Mouse (Mus musculus) spleen, postnatal 4 days (tissue): ENCODE measurements around the gene Asns.
"Not testable (repeated sequence)": the region's sequence is repeated elsewhere in the genome, so short reads cannot be mapped to it uniquely, and the experiment has no call there.

Source experiments
- DNase-seq, 2 experiments: peaks; one replicate each; pipeline ENCODE4 v3.0.0; 2022; ENCODE audit warnings: low spot score in 2 of 2

Asns gene

DNA sequence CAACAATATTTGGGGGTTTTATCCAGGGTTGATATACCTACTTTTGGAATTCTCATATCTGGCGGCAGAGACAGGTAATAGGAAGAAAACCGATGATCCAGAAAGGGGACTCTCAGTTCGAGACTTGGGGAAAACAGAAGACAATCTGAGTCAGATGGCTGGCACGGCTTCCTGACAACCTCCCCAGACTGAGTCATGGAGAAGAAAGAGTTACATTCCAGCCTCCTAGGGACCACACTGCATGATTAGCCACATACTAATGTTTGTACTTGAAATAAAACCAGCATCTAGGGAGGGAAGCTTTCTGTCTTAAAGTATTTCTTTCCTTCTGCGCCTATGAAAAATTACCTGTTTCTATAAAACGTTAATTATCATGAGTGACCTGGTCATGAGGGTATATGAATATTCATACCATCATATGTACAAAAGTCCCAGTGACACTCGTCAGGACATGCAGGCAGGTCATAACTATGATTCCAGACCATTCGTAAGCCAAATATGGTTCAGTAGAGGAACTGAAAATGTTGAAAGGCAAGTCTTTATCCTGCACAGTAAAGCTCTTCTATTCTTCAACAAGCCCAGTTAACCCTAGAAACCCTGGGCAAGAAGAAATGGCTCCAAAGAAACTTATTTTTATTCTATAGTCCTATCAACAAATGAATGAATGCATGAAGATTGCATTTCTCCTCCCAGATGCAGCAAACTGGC, 16.7 kb downstream of the Asns start:
- DNase-seq = no peak

DNA sequence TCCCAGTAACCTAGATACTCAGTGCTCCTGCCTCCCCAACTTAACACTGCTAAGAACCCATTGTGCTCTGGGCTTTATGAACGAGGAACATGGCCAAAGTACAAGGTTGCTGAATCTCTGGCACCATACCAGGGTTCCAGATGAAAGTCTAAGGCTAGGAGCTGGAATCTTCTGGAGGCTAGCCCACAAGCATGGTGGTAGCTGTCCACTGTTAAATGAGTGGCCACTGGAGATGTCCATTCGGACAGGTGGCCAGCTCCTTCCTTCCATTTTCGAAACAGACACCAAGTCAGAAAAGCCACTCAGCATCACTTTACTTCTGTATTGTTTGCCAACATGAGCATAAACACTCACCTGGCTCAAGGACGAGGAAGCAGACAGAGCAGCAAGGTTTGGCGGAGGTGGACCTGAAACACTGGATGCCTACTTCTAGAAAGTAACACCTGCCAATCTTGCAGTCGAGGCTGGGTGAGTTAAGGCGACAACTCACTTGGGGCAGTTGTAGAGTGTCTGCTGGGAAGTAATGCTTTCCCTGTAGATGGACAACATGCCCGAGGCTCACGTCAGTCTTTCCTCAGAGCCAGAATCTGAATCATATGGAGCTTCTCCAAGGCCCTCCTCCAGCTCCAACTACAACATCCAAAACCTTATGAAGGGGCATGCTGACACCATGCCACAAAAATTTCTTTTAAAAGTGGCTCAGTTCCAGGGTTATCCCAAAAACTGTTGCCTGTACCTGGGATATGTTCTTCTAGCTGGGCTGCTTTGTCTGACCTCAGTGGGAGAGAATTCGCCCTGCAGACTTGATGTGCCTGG, 20.4 kb downstream of the Asns start:
- DNase-seq = no peak

DNA sequence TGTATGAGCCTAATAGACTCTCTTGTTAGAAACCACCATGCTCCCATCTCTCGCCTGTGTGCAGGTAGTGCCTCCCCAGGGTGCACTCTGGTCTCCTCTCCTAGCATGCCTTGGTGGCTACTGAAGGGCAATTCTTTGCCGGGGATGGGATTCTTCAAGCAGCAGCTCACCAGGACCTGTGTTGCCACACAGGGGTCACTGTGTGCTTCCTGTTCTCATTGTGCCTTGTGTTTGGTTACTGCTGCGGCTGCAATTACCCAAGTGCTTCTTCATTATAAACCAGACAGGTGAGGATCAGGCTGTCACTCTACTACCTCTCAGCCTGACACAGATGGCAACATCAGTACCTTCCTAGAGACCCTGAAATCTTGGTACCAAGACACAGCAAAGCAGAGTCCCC, 21.6 kb downstream of the Asns start:
- no peak for DNase-seq

GRCm38 (mm10) chr6:7670588-7670987, 22.5 kb downstream of the Asns start:
- DNase-seq = no peak

- no peak for DNase-seq
Measured at GRCm38 (mm10) chr6:7669721-7670120, 23.3 kb downstream of the Asns start.

DNA sequence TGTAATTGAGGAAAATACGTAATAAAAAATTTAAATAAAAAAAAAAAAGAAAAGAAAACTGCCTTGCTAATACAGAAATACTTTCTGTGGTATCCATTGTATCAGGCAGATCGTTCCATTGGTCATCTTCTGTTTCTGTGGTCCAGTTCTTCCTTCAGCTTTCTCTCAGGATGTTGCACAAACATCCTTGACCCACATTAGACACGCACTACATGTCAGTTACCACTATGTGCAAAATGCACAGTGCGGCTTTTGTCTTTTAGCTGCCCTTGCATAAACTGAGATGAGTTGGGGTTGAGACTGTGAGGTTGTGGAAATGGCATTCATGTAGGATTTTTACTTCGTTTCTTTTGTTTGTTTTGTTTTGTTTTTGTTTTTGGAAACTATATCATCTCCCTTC, 24.7 kb downstream of the Asns start:
- no peak for DNase-seq

GRCm38 (mm10) chr6:7665902-7666301, 27.2 kb downstream of the Asns start:
- DNase-seq = not testable (repeated sequence)

GRCm38 (mm10) chr6:7661455-7661854, 31.6 kb downstream of the Asns start:
- no peak for DNase-seq

DNA sequence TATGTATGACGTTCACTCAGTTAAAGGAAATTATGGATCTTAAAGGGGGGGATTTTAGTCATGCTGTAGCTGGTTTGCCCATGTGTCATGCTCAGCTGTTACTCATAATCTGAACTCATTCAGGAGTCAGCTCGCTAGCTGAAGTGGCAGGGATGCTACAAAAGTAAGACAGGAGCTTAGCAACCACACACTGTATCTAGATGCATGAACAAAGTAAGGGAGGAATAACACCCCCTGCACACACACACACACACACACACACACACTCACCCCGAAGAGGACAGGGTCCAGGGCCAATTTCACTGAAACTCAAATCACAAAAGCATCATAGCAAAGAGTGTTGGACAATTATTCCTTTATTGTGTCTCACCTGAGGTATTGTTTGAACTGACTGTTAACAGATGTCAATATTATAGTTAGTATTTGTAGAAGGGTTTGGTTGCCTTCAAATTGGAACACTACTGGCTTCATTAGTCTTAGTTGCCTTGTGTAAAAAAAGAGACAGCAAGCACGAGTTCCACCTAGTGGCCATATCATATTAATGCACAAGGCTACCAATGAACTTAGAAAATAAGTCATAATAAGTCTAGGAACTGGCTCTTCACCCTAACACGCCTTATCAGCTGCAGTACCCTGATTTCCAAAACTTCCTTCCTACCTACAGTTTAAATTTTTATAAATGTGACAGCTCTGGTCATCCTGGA, 32.5 kb downstream of the Asns start:
- no peak for DNase-seq

DNA sequence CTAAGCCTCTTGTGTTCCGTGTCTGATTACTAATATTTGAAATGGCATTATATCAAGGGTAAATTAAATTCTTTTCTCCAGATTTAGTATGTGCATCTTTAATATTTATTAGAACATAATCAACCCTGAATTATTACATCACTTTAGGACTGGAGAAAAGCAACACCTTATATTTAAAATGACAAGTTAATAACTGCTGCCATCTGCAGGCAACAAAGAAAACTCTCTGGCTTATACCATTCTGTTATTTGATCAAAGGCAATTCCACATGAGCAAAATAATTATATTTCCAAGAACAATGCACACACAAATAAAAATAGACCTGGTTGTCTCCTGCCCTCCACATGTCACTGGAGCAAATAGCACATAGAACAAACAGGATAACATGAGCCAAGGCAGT, 36.5 kb downstream of the Asns start:
- DNase-seq = no peak

- no peak for DNase-seq
Measured at GRCm38 (mm10) chr6:7648458-7648857, 44.6 kb downstream of the Asns start.
